Mouse (Mus musculus) hematopoietic stem cell, adult 5-6 weeks (primary cell): ENCODE measurements around the gene Gpr132. TPM values are rescaled to one million over a fixed set of nuclear protein-coding genes. Genes with fewer than 3 reads are reported as not detected.

Experiments used
- ATAC-seq, 2 experiments: fragments of 125-278 bp in 1 of 2; replicated peaks in 1 of 2; 2 replicates each; pipeline ENCODE4 v1.8.0; 2016 to 2017; ENCODE audit warnings: inconsistent platforms in 2 of 2, mild to moderate bottlenecking in 2 of 2, moderate number of reproducible peaks in 2 of 2, low read depth in 1 of 2, moderate TSS enrichment in 1 of 2; ENCODE audit not compliant: low FRiP score in 2 of 2, poor library complexity in 2 of 2, severe bottlenecking in 2 of 2, insufficient read depth in 1 of 2, low TSS enrichment in 1 of 2
- total RNA-seq: library from RNA; stranded (forward); fragments of 172-1452, 232-1000 nt; gene quantifications from 2 replicates; pipeline ENCODE4 v1.2.3, GENCODE M21; 2017

The Gpr132 gene
- total RNA-seq: 14.8 and 15.9 TPM in 2 replicates

GRCm38 (mm10) chr12:112868178-112869087 is at the start of gene Gpr132:
Gene Gpr132 (minus strand): TSS chr12:112868228.
- ATAC-seq: peak; percentile 47 to 53

- peak; percentile 75 to 80 for ATAC-seq
These were observed 49.5 kb upstream of the Gpr132 start for GRCm38 (mm10) chr12:112917486-112917885.

GRCm38 (mm10) chr12:112916698-112917400 is 48.8 kb upstream of the Gpr132 start:
- ATAC-seq: no peak

- no peak for ATAC-seq
These were observed 47.6 kb upstream of the Gpr132 start for GRCm38 (mm10) chr12:112915587-112915986.

- ATAC-seq: peak in 1 of 2 experiments; percentile 15; a peak in 1 of 4 replicates
These were observed 46.5 kb upstream of the Gpr132 start for GRCm38 (mm10) chr12:112914527-112914926.

- no peak for ATAC-seq
These were observed 45.1 kb upstream of the Gpr132 start for GRCm38 (mm10) chr12:112912951-112913745.

- no peak for ATAC-seq
These were observed 43.7 kb upstream of the Gpr132 start for GRCm38 (mm10) chr12:112911701-112912100.

- no peak for ATAC-seq
These were observed 41.0 kb upstream of the Gpr132 start for GRCm38 (mm10) chr12:112908991-112909390.

GRCm38 (mm10) chr12:112905001-112905400 is 37.0 kb upstream of the Gpr132 start:
- ATAC-seq: no peak

- no peak for ATAC-seq
These were observed 35.9 kb upstream of the Gpr132 start for GRCm38 (mm10) chr12:112903941-112904340.

- ATAC-seq: no peak
These were observed 32.6 kb upstream of the Gpr132 start for GRCm38 (mm10) chr12:112900641-112901040.

GRCm38 (mm10) chr12:112898960-112899359 is 30.9 kb upstream of the Gpr132 start:
- no peak for ATAC-seq

GRCm38 (mm10) chr12:112898351-112898750 is 30.3 kb upstream of the Gpr132 start:
- ATAC-seq: no peak

- ATAC-seq: peak; percentile 63 to 70
These were observed 29.6 kb upstream of the Gpr132 start for GRCm38 (mm10) chr12:112897522-112898212.

GRCm38 (mm10) chr12:112894969-112895368 is 26.9 kb upstream of the Gpr132 start:
- ATAC-seq: peak; percentile 57 to 61

- ATAC-seq: peak in 1 of 2 experiments; percentile 52; a peak in 2 of 4 replicates
These were observed 26.4 kb upstream of the Gpr132 start for GRCm38 (mm10) chr12:112894303-112894884.

- no peak for ATAC-seq
These were observed 17.4 kb upstream of the Gpr132 start for GRCm38 (mm10) chr12:112885465-112885864.
